Mouse (Mus musculus) stomach, embryonic 14.5 days (tissue): ENCODE measurements around the gene Tarsl2. TPM values are rescaled to one million over a fixed set of nuclear protein-coding genes. Genes with fewer than 3 reads are reported as not detected.
A peak's percentile ranks its signal among the peaks of the same experiment; 100 is the strongest.

Source experiments
- ATAC-seq: fragments of 200-750 bp; cut with Nextera tagmentation; 2 replicates; pipeline ENCODE4 v1.8.0; 2017; ENCODE audit warnings: low read depth, moderate TSS enrichment; ENCODE audit not compliant: insufficient number of reproducible peaks, insufficient read depth, low FRiP score
- H3K27ac ChIP-seq: fragments of 300-500 bp; sonication (generic); 2 replicates; pipeline ENCODE4 v1.5.1; 2014; ENCODE audit warnings: mild to moderate bottlenecking, low read length, moderate library complexity, mixed read lengths
- H3K27me3 ChIP-seq: fragments of 300-500 bp; sonication (generic); 2 replicates; pipeline ENCODE4 v1.6.1; 2014; ENCODE audit warnings: low read length, control low read depth, mixed read lengths; ENCODE audit not compliant: control insufficient read depth, insufficient read depth
- H3K36me3 ChIP-seq: fragments of 300-500 bp; sonication (generic); 2 replicates; pipeline ENCODE4 v1.6.1; 2014; ENCODE audit warnings: mild to moderate bottlenecking, control low read depth, low read length, moderate library complexity, mixed read lengths; ENCODE audit not compliant: control insufficient read depth, insufficient read depth
- H3K4me1 ChIP-seq: fragments of 300-500 bp; sonication (generic); 2 replicates; pipeline ENCODE4 v1.6.1; 2014; ENCODE audit warnings: low read length, control low read depth, mixed read lengths; ENCODE audit not compliant: control insufficient read depth, insufficient read depth
- H3K4me2 ChIP-seq: fragments of 300-500 bp; sonication (generic); replicated peaks from 2 replicates; pipeline ENCODE4 v1.6.1; 2014; ENCODE audit warnings: low read depth, low read length, control low read depth
- H3K4me3 ChIP-seq: fragments of 300-500 bp; sonication (generic); 2 replicates; pipeline ENCODE4 v1.5.1; 2014; ENCODE audit warnings: low read depth, low read length, control low read depth
- H3K9ac ChIP-seq: fragments of 300-500 bp; sonication (generic); replicated peaks from 2 replicates; pipeline ENCODE4 v1.6.1; 2014; ENCODE audit warnings: low read depth, mild to moderate bottlenecking, control low read depth, low read length, moderate library complexity, mixed read lengths
- H3K9me3 ChIP-seq: fragments of 300-500 bp; sonication (generic); 2 replicates; pipeline ENCODE4 v1.6.1; 2016; ENCODE audit warnings: low read depth, low read length, control low read depth; ENCODE audit not compliant: control insufficient read depth
- WGBS: fragments of 180-500 bp; shearing (Covaris S2); extraction: QIAGEN DNeasy Blood & Tissue Kit; methylation state at CpG from one replicate; pipeline ENCODE4 v1.1.7; 2014; 5-methylcytosine and 5-hydroxymethylcytosine counted together
- polyA plus RNA-seq: library from polyadenylated mRNA; unstranded; fragments of >200 nt; fragmentation: Nextera tagmentation; extraction: Ambion mirVana; gene quantifications from 2 replicates; pipeline ENCODE4 v1.2.1, GENCODE M21; 2014

Tarsl2 gene
- polyA plus RNA-seq, 1 experiment from 2014 or later, result 9.1 TPM

DNA sequence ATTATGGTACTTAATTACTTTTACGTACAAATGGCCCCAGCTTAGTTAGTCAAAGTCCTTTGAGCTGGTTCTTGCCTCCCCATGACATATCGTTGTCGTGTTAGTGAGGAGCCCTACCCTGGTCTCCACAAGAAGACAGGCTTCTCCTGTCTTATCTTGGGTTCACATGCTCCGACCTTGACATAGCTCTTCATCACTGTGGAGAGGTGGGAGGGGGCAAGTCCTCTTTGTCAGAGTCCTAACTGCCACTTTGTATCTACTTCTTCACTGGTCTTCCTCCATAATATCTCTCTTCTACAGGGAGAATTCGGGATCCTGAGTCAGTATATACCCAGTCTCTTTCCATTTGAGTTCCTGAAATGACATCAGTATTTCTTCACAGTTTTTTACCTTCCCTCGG, 4.0 kb upstream of the Tarsl2 start:
- H3K9ac ChIP-seq, result no peak overlapping the region
- H3K4me2 ChIP-seq, result no peak overlapping the region
- ATAC-seq, result no peak
- 0 out of 2 replicates have a peak, but pooled peaks cover 4% of the 10 kb centered on the region for H3K4me1 ChIP-seq
- no peak overlapping the region for H3K4me3 ChIP-seq
- H3K36me3 ChIP-seq, result no peaks in the 10 kb centered on the region
- no peak overlapping the region for H3K27ac ChIP-seq
- H3K27me3 ChIP-seq, result no peaks in the 10 kb centered on the region
- H3K9me3 ChIP-seq, result no peaks in the 10 kb centered on the region
- 71% methylated on average over 6 of the region's 6 CpGs for WGBS

GRCm38 (mm10) chr7:65642371-65643304, 2.1 kb upstream of the Tarsl2 start:
- ATAC-seq, result no peak
- H3K36me3 ChIP-seq, result no peaks in the 10 kb centered on the region
- H3K4me3 ChIP-seq, result no peak overlapping the region
- H3K27me3 ChIP-seq, result no peaks in the 10 kb centered on the region
- no peaks in the 10 kb centered on the region for H3K9me3 ChIP-seq
- no peak overlapping the region for H3K4me2 ChIP-seq
- H3K27ac ChIP-seq, result no peak overlapping the region
- 72% methylated on average over 6 of the region's 6 CpGs for WGBS
- no peak overlapping the region for H3K9ac ChIP-seq
- 0 out of 2 replicates have a peak, but pooled peaks cover 4% of the 10 kb centered on the region for H3K4me1 ChIP-seq

DNA sequence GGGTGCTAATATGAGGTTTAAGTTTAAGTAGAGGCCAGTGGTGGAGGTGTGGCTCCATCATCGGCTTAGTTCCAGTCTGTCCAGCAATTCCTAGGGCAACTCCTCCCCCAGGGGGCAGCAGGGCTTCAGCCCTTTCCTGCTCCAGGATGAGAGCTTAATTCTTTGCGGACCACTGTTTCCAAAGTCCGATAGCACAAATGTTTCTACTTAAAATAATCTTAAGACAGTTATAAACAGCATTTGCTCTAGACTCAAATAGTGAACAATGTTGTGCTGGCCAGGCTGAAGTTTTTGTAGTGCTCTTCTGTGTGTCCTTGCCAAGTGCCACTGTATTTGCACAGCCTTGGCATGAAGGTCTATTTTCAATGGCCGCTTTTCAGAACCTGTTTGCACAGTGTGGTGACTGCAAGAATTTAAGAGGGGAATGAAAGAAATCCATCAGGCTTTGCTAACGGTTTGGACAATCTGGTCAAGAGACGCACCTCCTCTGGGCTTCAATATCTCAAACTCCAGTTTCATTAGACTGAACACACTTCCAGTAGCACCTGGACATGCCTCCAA, 757 bp upstream of the Tarsl2 start:
- no peak overlapping the region for H3K27ac ChIP-seq
- no peak for ATAC-seq
- WGBS, result 24% methylated on average over 6 of the region's 6 CpGs

GRCm38 (mm10) chr7:65645996-65646395, 1.3 kb downstream of the Tarsl2 start:
- Histone ChIP-seq H3K9ac (no peak overlapping the region), H3K4me1 (0 out of 2 replicates have a peak, but pooled peaks cover 4% of the 10 kb centered on the region), H3K9me3 (0 out of 2 replicates have a peak, but pooled peaks cover 6% of the 10 kb centered on the region), H3K27ac (no peak overlapping the region), H3K4me2 (no peak overlapping the region), H3K4me3 (no peak overlapping the region), H3K27me3 (no peaks in the 10 kb centered on the region), H3K36me3 (no peaks in the 10 kb centered on the region)
- WGBS, result 86% methylated on average over 8 of the region's 8 CpGs
- ATAC-seq, result no peak

More for the DNA sequence above, 757 bp upstream of the Tarsl2 start:
- H3K27me3 ChIP-seq, result no peaks in the 10 kb centered on the region
- 0 out of 2 replicates have a peak, but pooled peaks cover 4% of the 10 kb centered on the region for H3K4me1 ChIP-seq
- H3K9me3 ChIP-seq, result no peaks in the 10 kb centered on the region
- no peak overlapping the region for H3K9ac ChIP-seq
- peak overlapping the region; percentile 62; the same call in 1 of the 2 replicates for H3K4me3 ChIP-seq
- peak overlapping the region; percentile 82 for H3K4me2 ChIP-seq
- no peaks in the 10 kb centered on the region for H3K36me3 ChIP-seq

DNA sequence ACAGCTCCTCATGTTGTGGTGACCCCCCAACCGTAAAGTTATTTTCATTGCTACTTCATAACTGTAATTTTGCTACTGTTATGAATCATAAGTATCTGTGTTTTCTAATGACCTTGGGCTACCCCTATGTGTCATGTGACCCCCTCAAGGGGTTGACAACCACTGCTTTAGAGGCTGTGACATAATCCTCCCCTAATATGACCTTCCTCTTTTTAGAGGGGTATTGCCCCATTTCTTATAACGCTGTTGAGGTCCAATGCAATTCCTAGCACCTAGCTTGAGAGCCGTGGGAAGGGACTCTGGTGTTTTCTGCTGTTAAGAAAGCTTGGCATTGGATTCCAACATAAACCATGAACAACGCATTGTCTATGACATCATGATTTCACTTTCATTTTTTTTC, 6.0 kb downstream of the Tarsl2 start:
- Histone ChIP-seq H3K9ac (no peak overlapping the region), H3K4me1 (no peaks in the 10 kb centered on the region), H3K27ac (no peak overlapping the region), H3K9me3 (0 out of 2 replicates have a peak, but pooled peaks cover 6% of the 10 kb centered on the region), H3K4me2 (no peak overlapping the region), H3K4me3 (no peak overlapping the region), H3K36me3 (no peaks in the 10 kb centered on the region), H3K27me3 (no peaks in the 10 kb centered on the region)
- no peak for ATAC-seq
- 89% methylated on average over 4 of the region's 4 CpGs for WGBS

DNA sequence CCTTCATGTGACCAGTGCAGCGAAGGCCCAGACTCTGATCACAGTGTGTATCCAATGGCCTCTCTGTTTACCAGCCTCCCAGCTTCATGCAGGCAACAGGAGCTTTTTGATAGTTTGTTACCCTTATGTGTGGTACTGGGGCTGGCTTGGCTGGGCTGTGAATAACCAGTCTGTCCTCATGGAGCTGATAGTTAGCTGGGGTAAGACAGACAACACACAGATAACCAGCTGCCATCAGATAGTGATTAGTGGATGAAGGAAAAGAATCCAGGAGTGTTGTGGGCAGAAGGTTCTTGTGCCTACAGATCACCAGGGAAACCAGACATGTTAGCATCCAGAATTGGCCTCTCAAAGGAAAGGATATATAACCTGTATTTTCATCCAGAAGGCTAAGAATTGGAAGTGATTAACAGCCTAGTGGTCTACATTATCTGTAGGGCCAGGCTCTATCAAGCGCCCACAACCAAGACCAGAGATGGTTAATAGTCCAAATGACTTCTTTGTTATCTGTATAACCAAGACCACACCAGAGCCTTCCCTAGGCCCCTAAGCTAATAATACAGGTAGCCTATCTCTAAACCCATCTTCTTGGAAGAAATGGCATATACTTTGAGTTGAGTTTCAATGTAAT, 12.9 kb downstream of the Tarsl2 start:
- Histone ChIP-seq H3K27me3 (no peaks in the 10 kb centered on the region), H3K27ac (no peak overlapping the region), H3K36me3 (no peaks in the 10 kb centered on the region), H3K9ac (no peak overlapping the region), H3K4me2 (no peak overlapping the region), H3K4me1 (no peaks in the 10 kb centered on the region), H3K9me3 (no peaks in the 10 kb centered on the region), H3K4me3 (no peak overlapping the region)
- 93% methylated on average over 2 of the region's 2 CpGs for WGBS
- ATAC-seq, result no peak

DNA sequence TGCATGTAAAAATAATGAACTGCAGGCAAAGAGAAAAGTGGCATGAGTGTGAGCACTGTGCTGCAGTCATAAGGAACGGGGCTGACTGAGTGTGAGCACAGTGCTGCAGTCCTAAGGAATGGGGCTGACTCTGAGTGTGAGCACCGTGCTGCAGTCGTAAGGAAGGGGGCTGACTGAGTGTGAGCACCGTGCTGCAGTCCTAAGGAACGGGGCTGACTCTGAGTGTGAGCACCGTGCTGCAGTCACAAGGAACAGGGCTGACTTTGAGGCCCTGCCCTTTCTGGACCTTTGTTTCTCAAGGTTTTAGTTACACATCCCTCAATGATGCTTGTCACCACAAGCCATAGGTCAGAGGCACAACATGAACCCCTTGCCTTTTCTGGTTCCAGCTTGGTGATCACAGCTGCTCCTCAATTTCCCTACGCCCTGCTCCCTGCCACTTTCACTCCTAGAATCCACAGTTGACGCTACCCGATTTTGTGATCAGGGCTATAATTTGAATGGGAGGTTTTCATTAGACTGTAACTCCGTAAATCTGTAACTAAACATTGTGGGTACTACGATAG, 18.6 kb downstream of the Tarsl2 start:
- Histone ChIP-seq H3K4me2 (no peak overlapping the region), H3K27me3 (no peaks in the 10 kb centered on the region), H3K9ac (no peak overlapping the region), H3K4me1 (no peaks in the 10 kb centered on the region), H3K27ac (no peak overlapping the region), H3K9me3 (no peaks in the 10 kb centered on the region), H3K36me3 (no peaks in the 10 kb centered on the region), H3K4me3 (no peak overlapping the region)
- WGBS, result 78% methylated on average over 11 of the region's 11 CpGs
- ATAC-seq, result no peak

DNA sequence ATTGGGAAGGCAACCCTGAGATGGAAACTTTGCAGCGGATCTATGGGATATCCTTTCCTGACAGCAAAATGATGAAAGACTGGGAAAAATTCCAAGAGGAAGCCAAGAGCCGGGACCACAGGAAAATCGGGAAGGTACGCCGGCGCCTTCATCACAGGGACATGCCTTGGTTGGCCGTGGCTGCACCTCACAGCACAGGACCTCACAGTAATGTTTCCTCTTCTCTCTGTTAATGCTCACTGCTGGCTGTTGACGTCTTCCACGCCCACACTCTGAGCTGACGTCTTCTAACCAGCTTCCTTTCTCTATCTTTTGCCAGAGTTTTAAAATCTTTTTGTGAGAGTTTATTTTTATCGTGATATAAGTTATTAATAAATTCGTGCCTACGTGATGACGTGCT, 19.2 kb downstream of the Tarsl2 start:
- 73% methylated on average over 14 of the region's 14 CpGs for WGBS
- Histone ChIP-seq H3K9ac (no peak overlapping the region), H3K4me2 (no peak overlapping the region), H3K4me1 (no peaks in the 10 kb centered on the region), H3K4me3 (no peak overlapping the region), H3K27ac (no peak overlapping the region), H3K36me3 (no peaks in the 10 kb centered on the region), H3K27me3 (no peaks in the 10 kb centered on the region), H3K9me3 (no peaks in the 10 kb centered on the region)
- ATAC-seq, result no peak
